Mouse (Mus musculus) lung, adult 2 months (tissue): ENCODE data around the gene Wdr70. TPM values are rescaled to one million over a fixed set of nuclear protein-coding genes. Genes with fewer than 3 reads are reported as not detected.
A peak's percentile ranks its signal among the peaks of the same experiment; 100 is the strongest.

Experiments
- DNase-seq: peaks from one replicate; pipeline ENCODE4 v3.0.0; 2022
- H3K4me1 ChIP-seq: fragments of 200-500 bp; 2 replicates; pipeline ENCODE4 v1.6.1; 2011; ENCODE audit warnings: low read length; ENCODE audit not compliant: control insufficient read depth, insufficient read depth
- H3K4me3 ChIP-seq: fragments of 200-500 bp; replicated peaks from 2 replicates; pipeline ENCODE3; 2011; ENCODE audit warnings: low read depth, mild to moderate bottlenecking, control low read depth, low read length; ENCODE audit errors: extremely low read depth
- CTCF ChIP-seq: fragments of 200-500 bp; IDR thresholded peaks from 2 replicates; pipeline ENCODE4 v1.5.1; 2011; ENCODE audit warnings: mild to moderate bottlenecking, low read length, control low read depth; ENCODE audit not compliant: insufficient read depth
- POLR2A ChIP-seq: fragments of 200-500 bp; IDR thresholded peaks from 2 replicates; pipeline ENCODE4 v1.6.1; 2011; ENCODE audit warnings: low read depth, mild to moderate bottlenecking, control low read depth, low read length, borderline replicate concordance; ENCODE audit errors: extremely low read depth
- WGBS: fragments of 180-500 bp; shearing (Covaris S2); methylation state at CpG from one replicate; pipeline ENCODE4 v1.1.7; 2018; 5-methylcytosine and 5-hydroxymethylcytosine counted together
- polyA plus RNA-seq: library from polyadenylated mRNA; depleted of rRNA; stranded (reverse); fragments of >200 nt; gene quantifications from 2 replicates; pipeline ENCODE4 v1.2.3, GENCODE M21; 2012

The Wdr70 gene
- polyA plus RNA-seq, 1 experiment = 10.9 TPM

GRCm38 (mm10) chr15:7950561-7950960, 148.4 kb downstream of the Wdr70 start:
- no peak for DNase-seq
- WGBS = 85% methylated on average over 7 of the region's 7 CpGs

GRCm38 (mm10) chr15:7941690-7942089, 157.3 kb downstream of the Wdr70 start:
- TF ChIP-seq POLR2A = no peak
- TF ChIP-seq CTCF = no peak
- 45% methylated on average over 3 of the region's 3 CpGs for WGBS
- DNase-seq = no peak
- Histone ChIP-seq H3K4me3 (no peak overlapping the region), H3K4me1 (no peaks in the 10 kb centered on the region)

More at GRCm38 (mm10) chr15:7950561-7950960, 148.4 kb downstream of the Wdr70 start:
- Histone ChIP-seq H3K4me1 (no peaks in the 10 kb centered on the region; the same call in 1 of the 2 replicates), H3K4me3 (no peak overlapping the region)
- TF ChIP-seq POLR2A (no peak), CTCF (no peak)

- H3K4me3 ChIP-seq = no peak overlapping the region
- DNase-seq = no peak
- H3K4me1 ChIP-seq = peaks cover 11% of the 10 kb centered on the region
- TF ChIP-seq POLR2A (no peak), CTCF (no peak)
- WGBS = 66% methylated on average over 7 of the region's 7 CpGs
Observed at GRCm38 (mm10) chr15:7935571-7936165, 163.3 kb downstream of the Wdr70 start.

- DNase-seq = no peak
- Histone ChIP-seq H3K4me1 (peaks cover 11% of the 10 kb centered on the region), H3K4me3 (no peak overlapping the region)
- WGBS = 15% methylated on average over 4 of the region's 4 CpGs
- TF ChIP-seq CTCF (no peak), POLR2A (no peak)
Observed at GRCm38 (mm10) chr15:7934580-7934979, 164.4 kb downstream of the Wdr70 start.

- H3K4me3 ChIP-seq = peak overlapping the region; percentile 29
- peak; percentile 31 for DNase-seq
- WGBS = 20% methylated on average over 16 of the region's 16 CpGs
- TF ChIP-seq POLR2A (no peak), CTCF (no peak)
- peaks cover 11% of the 10 kb centered on the region for H3K4me1 ChIP-seq
Observed at GRCm38 (mm10) chr15:7934105-7934504, 164.9 kb downstream of the Wdr70 start.

- peak; percentile 64 for DNase-seq
- Histone ChIP-seq H3K4me1 (peaks cover 11% of the 10 kb centered on the region), H3K4me3 (peak overlapping the region; percentile 11)
- WGBS = 54% methylated on average over 8 of the region's 8 CpGs
- no peak for TF ChIP-seq CTCF
- no peak for TF ChIP-seq POLR2A
Observed at GRCm38 (mm10) chr15:7931605-7932008, 167.4 kb downstream of the Wdr70 start.

GRCm38 (mm10) chr15:7925382-7925781, 173.6 kb downstream of the Wdr70 start:
- TF ChIP-seq POLR2A = no peak
- no peak for TF ChIP-seq CTCF
- Histone ChIP-seq H3K4me1 (no peaks in the 10 kb centered on the region), H3K4me3 (no peak overlapping the region)
- no peak for DNase-seq
- WGBS = 81% methylated on average over 4 of the region's 4 CpGs

GRCm38 (mm10) chr15:7923281-7923680, 175.7 kb downstream of the Wdr70 start:
- H3K4me1 ChIP-seq = no peaks in the 10 kb centered on the region
- no peak for TF ChIP-seq CTCF

GRCm38 (mm10) chr15:7922291-7923037, 176.5 kb downstream of the Wdr70 start:
- Histone ChIP-seq H3K4me1 (no peaks in the 10 kb centered on the region), H3K4me3 (no peak overlapping the region)
- no peak for DNase-seq
- 96% methylated on average over 14 of the region's 14 CpGs for WGBS
- TF ChIP-seq CTCF (no peak), POLR2A (no peak)

More at GRCm38 (mm10) chr15:7923281-7923680, 175.7 kb downstream of the Wdr70 start:
- H3K4me3 ChIP-seq = no peak overlapping the region
- WGBS = 89% methylated on average over 4 of the region's 4 CpGs
- no peak for DNase-seq

- Histone ChIP-seq H3K4me1 (no peaks in the 10 kb centered on the region), H3K4me3 (no peak overlapping the region)
- 87% methylated on average over 6 of the region's 6 CpGs for WGBS
- TF ChIP-seq CTCF (no peak), POLR2A (no peak)
- no peak for DNase-seq
Observed at GRCm38 (mm10) chr15:7921124-7921523, 177.9 kb downstream of the Wdr70 start.
